Mouse (Mus musculus) CD4-positive, CD25-positive, alpha-beta regulatory T cell, adult 4 months (primary cell): ENCODE data around the gene Prkn. TPM values are rescaled to one million over a fixed set of nuclear protein-coding genes. Genes with fewer than 3 reads are reported as not detected.

Experiments used
- ATAC-seq: one replicate; pipeline ENCODE4 v1.8.0; 2017
- polyA plus RNA-seq, 2 experiments: library from polyadenylated mRNA; unstranded; fragments of 100-300 nt; shearing (Covaris generic); gene quantifications; one replicate each; pipeline ENCODE4 v1.2.1; 2017

Prkn gene
- polyA plus RNA-seq, 2 experiments from 2014 or later, result 0.32 TPM; not detected in 1

DNA sequence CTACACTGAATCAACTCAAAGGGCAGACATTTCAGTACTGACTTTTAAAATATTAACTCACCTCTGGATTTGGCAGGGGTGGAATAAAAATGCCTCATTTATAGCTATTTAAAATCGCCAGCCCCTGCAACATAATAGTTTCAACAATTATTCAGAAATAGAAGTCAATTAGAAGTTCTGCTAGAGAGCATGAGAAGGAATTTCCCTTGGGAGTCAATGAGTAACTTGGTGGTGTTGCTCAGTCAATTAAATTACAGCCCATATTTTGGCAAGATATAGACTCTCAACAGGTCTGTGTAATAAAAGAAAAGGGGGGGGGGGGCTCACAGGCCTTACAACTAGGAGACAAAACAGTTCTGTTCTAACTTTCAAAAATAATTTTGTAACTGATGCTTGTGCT lies 821.7 kb downstream of the Prkn start:
- no peak for ATAC-seq

DNA sequence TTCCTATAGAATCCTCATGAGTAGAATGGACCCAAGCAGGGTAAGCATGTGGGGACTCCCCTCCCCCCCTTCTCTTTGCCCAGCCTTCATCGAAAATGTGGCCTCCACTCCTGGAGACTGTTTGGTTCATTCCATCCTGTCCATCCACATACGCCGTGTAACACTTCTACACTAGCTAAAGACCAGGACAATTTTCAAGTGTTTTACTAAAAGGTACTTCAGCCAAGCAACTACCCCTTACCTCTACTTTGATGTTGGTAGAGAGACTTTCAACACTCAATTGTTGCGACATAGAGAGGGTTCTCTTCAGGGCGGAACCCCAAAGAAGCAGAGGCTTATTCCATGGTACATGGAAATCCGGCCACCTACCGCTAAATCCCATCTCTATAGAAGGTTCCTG lies 823.3 kb downstream of the Prkn start:
- ATAC-seq, result no peak

DNA sequence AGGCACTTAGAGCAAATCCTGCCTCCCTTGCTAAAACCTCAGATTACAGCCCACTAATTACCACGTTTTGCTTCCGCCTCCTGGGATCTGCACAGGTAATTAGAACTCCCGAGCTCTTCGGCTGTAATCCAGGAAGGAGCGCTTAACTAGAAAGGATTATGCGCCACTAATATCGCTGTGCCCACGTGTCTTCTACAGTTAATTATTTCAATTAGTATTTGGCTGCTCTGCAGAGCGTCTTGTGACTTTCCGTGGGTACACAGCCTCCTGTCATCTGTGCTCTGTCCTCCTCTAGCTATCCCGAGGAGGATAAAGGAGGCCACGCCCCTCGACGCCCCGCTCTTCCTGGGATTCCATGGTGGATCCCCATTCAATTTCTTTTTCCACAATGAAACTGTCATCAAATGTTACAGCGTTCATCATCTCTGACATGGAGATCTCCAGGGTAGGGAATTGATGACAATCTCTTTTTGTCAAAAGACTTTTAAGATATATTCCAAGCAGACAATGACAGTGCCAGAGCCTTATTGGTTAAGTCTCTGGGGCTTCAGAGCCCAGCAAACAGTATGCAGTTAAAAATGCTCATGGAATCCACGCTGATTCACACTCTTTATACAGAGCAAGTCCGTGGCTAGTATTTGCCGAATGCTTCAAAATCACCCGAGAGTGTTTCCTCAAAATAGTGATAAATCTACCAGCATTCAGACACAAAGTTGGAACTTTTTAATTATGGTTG lies 824.6 kb downstream of the Prkn start:
- no peak for ATAC-seq

- ATAC-seq, result no peak
Observed at GRCm38 (mm10) chr17:11679716-11680115, 839.5 kb downstream of the Prkn start.

DNA sequence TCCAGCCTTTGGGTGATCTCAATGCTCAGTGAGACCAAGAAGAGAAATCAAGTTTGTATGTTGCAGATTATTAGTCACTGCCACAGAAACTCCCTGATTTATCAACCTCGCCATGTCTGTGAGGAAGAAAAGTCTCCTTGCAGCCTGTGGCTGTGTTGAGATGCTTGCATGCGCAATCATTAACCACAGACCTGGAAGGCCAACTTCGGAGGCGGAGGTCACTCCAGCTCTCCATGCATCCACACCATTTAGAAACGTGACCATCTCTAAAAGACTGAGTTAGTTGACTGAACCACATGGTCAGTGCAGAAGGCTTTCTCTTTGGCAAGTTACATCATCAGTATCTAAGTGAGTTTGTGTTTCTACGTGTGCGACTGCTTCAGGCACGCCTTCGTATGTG lies 840.3 kb downstream of the Prkn start:
- ATAC-seq, result no peak

- ATAC-seq, result no peak
Observed at GRCm38 (mm10) chr17:11681825-11682372, 841.7 kb downstream of the Prkn start.

GRCm38 (mm10) chr17:11705005-11705404 lies 864.8 kb downstream of the Prkn start:
- ATAC-seq, result no peak

- ATAC-seq, result no peak
Observed at GRCm38 (mm10) chr17:11705761-11706160, 865.6 kb downstream of the Prkn start.

- ATAC-seq, result no peak
Observed at GRCm38 (mm10) chr17:11712066-11712465, 871.9 kb downstream of the Prkn start.

- no peak for ATAC-seq
Observed at GRCm38 (mm10) chr17:11719801-11720200, 879.6 kb downstream of the Prkn start.

- no peak for ATAC-seq
Observed at GRCm38 (mm10) chr17:11721906-11722305, 881.7 kb downstream of the Prkn start.

DNA sequence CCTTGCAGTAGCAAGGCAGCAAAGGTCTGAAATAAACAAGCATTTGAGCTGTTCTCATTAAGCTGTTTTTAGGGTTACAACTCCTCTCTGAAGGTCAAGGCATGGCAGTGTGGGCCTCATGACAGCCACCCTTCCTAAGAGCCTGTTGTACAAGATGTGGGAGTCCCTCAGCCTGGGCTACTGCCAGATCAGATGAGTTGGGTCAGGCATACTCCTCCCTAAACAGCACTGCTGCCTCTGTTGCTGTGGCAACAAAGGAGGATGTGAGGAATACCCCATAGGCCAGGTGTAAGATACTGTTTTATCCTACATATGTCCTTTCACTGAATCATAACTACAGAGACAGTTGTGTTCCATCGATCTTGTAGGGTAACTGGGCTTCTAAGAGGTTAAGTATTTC lies 882.3 kb downstream of the Prkn start:
- no peak for ATAC-seq

- ATAC-seq, result no peak
Observed at GRCm38 (mm10) chr17:11724135-11724534, 884.0 kb downstream of the Prkn start.

GRCm38 (mm10) chr17:11727101-11727500 lies 886.9 kb downstream of the Prkn start:
- ATAC-seq, result no peak

DNA sequence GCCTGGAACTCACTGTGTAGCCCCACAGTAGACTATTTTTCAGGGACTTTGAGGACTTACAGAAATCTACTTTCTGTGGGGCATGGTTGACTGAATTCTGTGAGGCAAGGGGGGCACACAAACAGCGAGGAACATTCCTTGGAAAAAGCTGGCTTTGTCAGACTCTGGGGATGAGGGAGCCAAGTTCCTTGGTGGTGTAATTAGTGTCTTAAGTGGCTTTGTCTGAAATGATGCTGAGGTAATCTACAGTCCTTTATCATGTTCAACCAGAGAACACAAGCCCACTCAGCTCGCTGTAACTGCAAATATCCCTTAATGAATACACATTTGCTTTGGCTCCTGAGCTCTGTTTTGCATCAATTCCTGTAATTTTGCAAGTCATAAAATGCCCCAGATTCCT lies 888.1 kb downstream of the Prkn start:
- ATAC-seq, result no peak

DNA sequence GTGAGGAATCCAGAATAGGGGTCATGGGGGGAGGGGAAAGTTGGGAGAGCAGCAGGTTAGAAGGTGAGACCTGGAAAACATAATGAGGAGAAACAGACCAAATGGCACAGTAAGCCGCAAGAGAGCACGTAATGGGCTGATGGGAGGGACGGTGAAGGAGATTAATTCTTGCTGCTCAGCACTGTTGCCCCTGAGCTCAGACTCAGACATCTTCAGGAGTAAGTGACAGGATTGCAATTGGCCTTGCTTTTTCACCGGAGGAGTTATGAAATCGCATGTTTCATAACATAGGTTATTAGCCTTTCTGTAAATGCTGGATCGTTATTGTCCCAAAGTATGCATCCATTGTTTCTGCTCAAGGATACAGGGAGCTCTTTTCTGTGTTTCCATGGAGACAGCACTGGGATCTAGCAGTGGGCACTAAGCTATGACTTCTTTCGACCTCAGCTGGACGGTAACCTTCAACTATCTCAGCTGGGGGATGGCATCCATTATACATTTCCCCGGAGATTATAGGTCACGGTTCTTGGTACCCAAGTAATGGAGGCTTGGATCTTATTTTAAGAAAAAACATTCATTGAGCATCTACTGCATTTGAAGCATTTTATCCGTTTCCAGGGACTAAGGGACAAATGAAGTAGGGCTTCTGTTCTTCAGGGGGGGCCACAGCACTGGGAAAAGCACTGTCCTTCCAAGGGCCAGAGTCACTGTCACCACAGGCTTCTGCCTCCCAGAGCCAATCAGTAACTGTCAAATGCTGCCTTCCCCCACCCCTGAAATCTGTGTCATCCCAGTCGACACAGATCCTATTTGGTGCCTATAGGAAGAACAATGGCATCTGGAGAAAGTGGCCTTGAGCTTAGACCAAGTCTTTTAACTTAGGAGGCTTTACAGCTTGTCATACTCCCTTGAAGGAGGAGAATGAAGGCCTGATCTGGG lies 890.7 kb downstream of the Prkn start:
- ATAC-seq, result no peak

GRCm38 (mm10) chr17:11735158-11735877 lies 895.1 kb downstream of the Prkn start:
- no peak for ATAC-seq

DNA sequence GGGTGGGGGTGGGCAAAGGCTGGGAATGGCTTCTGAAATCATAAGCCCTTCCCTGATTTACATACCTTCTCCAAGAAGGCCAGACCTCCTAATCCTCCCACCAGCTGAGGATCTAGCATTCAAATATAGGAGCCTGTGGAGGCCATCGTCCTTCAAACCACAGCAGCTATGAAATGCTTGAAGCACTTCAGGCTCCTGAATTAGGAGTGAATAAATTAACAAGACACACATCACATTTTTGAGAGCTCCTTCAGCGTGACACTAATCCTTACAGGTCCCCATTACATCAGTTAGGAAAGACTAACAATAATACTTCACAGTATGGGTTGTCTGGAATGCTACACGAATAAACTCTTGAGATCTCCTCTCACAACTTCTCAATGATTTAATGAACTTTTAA lies 896.3 kb downstream of the Prkn start:
- no peak for ATAC-seq

GRCm38 (mm10) chr17:11737905-11738304 lies 897.7 kb downstream of the Prkn start:
- no peak for ATAC-seq

- ATAC-seq, result no peak
Observed at GRCm38 (mm10) chr17:11740716-11741115, 900.5 kb downstream of the Prkn start.

DNA sequence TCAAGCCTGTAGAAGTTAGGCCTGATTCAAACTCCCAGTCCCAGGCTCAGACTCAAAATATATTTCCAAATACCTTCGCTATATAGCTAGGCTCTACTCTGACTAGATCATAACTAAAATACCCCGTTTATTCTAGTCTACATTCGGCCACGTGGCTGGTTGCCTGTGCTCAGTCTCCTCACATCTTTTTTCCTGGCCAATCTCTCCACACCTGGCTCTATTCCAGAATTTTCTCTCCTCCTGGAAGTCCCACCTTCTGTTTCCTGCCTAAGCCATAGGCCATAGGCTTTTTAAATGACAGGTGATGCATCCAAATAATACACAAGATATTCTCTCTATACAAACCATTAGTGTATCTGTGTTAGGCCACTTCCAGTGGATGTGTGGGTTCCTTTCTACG lies 901.0 kb downstream of the Prkn start:
- no peak for ATAC-seq

DNA sequence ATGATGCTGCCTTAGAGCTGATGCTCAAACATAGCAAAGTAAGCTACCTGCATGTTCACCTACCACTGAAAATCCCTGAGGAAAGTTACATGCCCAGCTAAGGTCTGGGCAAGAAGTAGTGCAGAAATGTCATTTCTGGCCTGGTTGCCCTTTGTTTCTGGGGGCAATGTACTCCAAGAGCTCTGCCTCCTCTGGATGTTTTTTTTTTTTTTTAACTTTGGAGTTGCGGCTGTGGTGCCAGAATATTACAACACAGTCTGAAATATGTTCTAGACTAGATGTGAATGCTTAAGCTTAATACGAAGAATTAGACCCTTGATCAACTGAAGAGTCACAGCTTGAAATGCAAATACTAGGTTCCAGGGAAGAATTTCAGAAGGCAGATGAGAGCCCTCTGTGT lies 911.1 kb downstream of the Prkn start:
- ATAC-seq, result no peak

- ATAC-seq, result no peak
Observed at GRCm38 (mm10) chr17:11752686-11753085, 912.5 kb downstream of the Prkn start.
